Mouse (Mus musculus) small intestine, adult 2 months (tissue): ENCODE results near the gene Tor1b. TPM values are rescaled to one million over a fixed set of nuclear protein-coding genes. Genes with fewer than 3 reads are reported as not detected.
A peak's percentile ranks its signal among the peaks of the same experiment; 100 is the strongest.

Experiments
- H3K27ac ChIP-seq: fragments of 200-500 bp; 2 replicates; pipeline ENCODE4 v1.5.1; 2012; ENCODE audit warnings: low read depth, low read length, control low read depth, inconsistent platforms; ENCODE audit not compliant: insufficient read depth
- H3K27me3 ChIP-seq: fragments of 200-500 bp; 2 replicates; pipeline ENCODE4 v1.6.1; 2012; ENCODE audit warnings: mild to moderate bottlenecking, moderate library complexity, low read length, inconsistent platforms; ENCODE audit not compliant: control insufficient read depth, insufficient read depth
- H3K36me3 ChIP-seq: fragments of 200-500 bp; 2 replicates; pipeline ENCODE4 v1.6.1; 2012; ENCODE audit warnings: mild to moderate bottlenecking, low read length, control low read depth, inconsistent platforms; ENCODE audit not compliant: control insufficient read depth, insufficient read depth
- H3K4me1 ChIP-seq: fragments of 200-500 bp; 2 replicates; pipeline ENCODE4 v1.6.1; 2012; ENCODE audit warnings: low read length, inconsistent platforms, mixed read lengths; ENCODE audit not compliant: control insufficient read depth, insufficient read depth, insufficient read length
- H3K4me3 ChIP-seq: fragments of 200-500 bp; 2 replicates; pipeline ENCODE4 v1.5.1; 2012; ENCODE audit warnings: low read depth, mild to moderate bottlenecking, control low read depth, inconsistent platforms, low read length, moderate library complexity
- CTCF ChIP-seq: fragments of 200-500 bp; IDR thresholded peaks from 2 replicates; pipeline ENCODE4 v1.5.1; 2012; ENCODE audit warnings: low read depth, mild to moderate bottlenecking, control low read depth, inconsistent platforms, low read length, moderate library complexity, mixed read lengths; ENCODE audit not compliant: insufficient replicate concordance, insufficient read length; ENCODE audit errors: extremely low read depth
- POLR2A ChIP-seq: fragments of 200-500 bp; IDR thresholded peaks from 2 replicates; pipeline ENCODE4 v1.6.1; 2012; ENCODE audit warnings: low read depth, mild to moderate bottlenecking, control low read depth, inconsistent platforms, low read length, moderate library complexity
- WGBS: fragments of 180-500 bp; shearing (Covaris S2); methylation state at CpG from one replicate; pipeline ENCODE4 v1.1.7; 2018; 5-methylcytosine and 5-hydroxymethylcytosine counted together
- polyA plus RNA-seq: library from polyadenylated mRNA; depleted of rRNA; stranded (reverse); fragments of >200 nt; gene quantifications from 2 replicates; pipeline ENCODE4 v1.2.3, GENCODE M21; 2012; rRNA removed

The Tor1b gene
- polyA plus RNA-seq, 1 experiment: 8.0 TPM

GRCm38 (mm10) chr2:30990221-30990620 lies 37.5 kb downstream of the Tor1b start:
- peaks cover 3% of the 10 kb centered on the region; the same call in 1 of the 2 replicates for H3K4me1 ChIP-seq
- H3K27me3 ChIP-seq: no peaks in the 10 kb centered on the region
- no peak overlapping the region for H3K4me3 ChIP-seq
- TF ChIP-seq CTCF: no peak
- TF ChIP-seq POLR2A: no peak
- WGBS: 86% methylated on average over 9 of the region's 9 CpGs
- H3K36me3 ChIP-seq: no peaks in the 10 kb centered on the region
- H3K27ac ChIP-seq: no peak overlapping the region

GRCm38 (mm10) chr2:30994853-30995252 lies 42.1 kb downstream of the Tor1b start:
- TF ChIP-seq POLR2A (no peak), CTCF (no peak)
- H3K36me3 ChIP-seq: no peaks in the 10 kb centered on the region
- no peak overlapping the region for H3K4me3 ChIP-seq
- H3K27ac ChIP-seq: no peak overlapping the region
- H3K4me1 ChIP-seq: no peaks in the 10 kb centered on the region
- no peaks in the 10 kb centered on the region for H3K27me3 ChIP-seq
- WGBS: 90% methylated on average over 4 of the region's 4 CpGs

GRCm38 (mm10) chr2:30995432-30995996 lies 42.8 kb downstream of the Tor1b start:
- no peak overlapping the region for H3K27ac ChIP-seq
- no peaks in the 10 kb centered on the region for H3K27me3 ChIP-seq
- TF ChIP-seq POLR2A: no peak
- H3K4me3 ChIP-seq: peak overlapping the region; percentile 32
- no peaks in the 10 kb centered on the region; the same call in 1 of the 2 replicates for H3K36me3 ChIP-seq
- no peaks in the 10 kb centered on the region for H3K4me1 ChIP-seq
- WGBS: 76% methylated on average over 11 of the region's 11 CpGs

GRCm38 (mm10) chr2:30998443-30999260 lies 45.9 kb downstream of the Tor1b start:
- H3K36me3 ChIP-seq: peaks cover 3% of the 10 kb centered on the region; the same call in 1 of the 2 replicates
- H3K4me3 ChIP-seq: no peak overlapping the region
- TF ChIP-seq POLR2A: no peak
- no peak for TF ChIP-seq CTCF
- no peaks in the 10 kb centered on the region for H3K27me3 ChIP-seq
- no peak overlapping the region for H3K27ac ChIP-seq
- WGBS: 83% methylated on average over 8 of the region's 8 CpGs
- no peaks in the 10 kb centered on the region for H3K4me1 ChIP-seq

- Histone ChIP-seq H3K27ac (no peak overlapping the region), H3K4me1 (no peaks in the 10 kb centered on the region), H3K27me3 (no peaks in the 10 kb centered on the region), H3K36me3 (peaks cover 6% of the 10 kb centered on the region), H3K4me3 (no peak overlapping the region)
- no peak for TF ChIP-seq POLR2A
- TF ChIP-seq CTCF: no peak
- WGBS: 93% methylated on average over 10 of the region's 10 CpGs
Observed at GRCm38 (mm10) chr2:31002857-31003256, 50.1 kb downstream of the Tor1b start.

- H3K27me3 ChIP-seq: no peaks in the 10 kb centered on the region
- no peaks in the 10 kb centered on the region for H3K4me1 ChIP-seq
- H3K27ac ChIP-seq: no peak overlapping the region
- TF ChIP-seq CTCF (no peak), POLR2A (no peak)
- WGBS: 80% methylated on average over 2 of the region's 2 CpGs
- peaks cover 8% of the 10 kb centered on the region for H3K36me3 ChIP-seq
- no peak overlapping the region for H3K4me3 ChIP-seq
Observed at GRCm38 (mm10) chr2:31005453-31005852, 52.7 kb downstream of the Tor1b start.

- 75% methylated on average over 5 of the region's 5 CpGs for WGBS
- H3K36me3 ChIP-seq: peaks cover 8% of the 10 kb centered on the region
- H3K4me1 ChIP-seq: no peaks in the 10 kb centered on the region
- TF ChIP-seq POLR2A: no peak
- no peak for TF ChIP-seq CTCF
- no peaks in the 10 kb centered on the region for H3K27me3 ChIP-seq
- H3K4me3 ChIP-seq: no peak overlapping the region
- no peak overlapping the region for H3K27ac ChIP-seq
Observed at GRCm38 (mm10) chr2:31006434-31006833, 53.7 kb downstream of the Tor1b start.

- Histone ChIP-seq H3K4me3 (no peak overlapping the region), H3K27me3 (no peaks in the 10 kb centered on the region), H3K4me1 (no peaks in the 10 kb centered on the region), H3K27ac (no peak overlapping the region), H3K36me3 (peaks cover 5% of the 10 kb centered on the region)
- WGBS: 87% methylated on average over 5 of the region's 5 CpGs
- TF ChIP-seq CTCF (no peak), POLR2A (no peak)
Observed at GRCm38 (mm10) chr2:31007208-31007607, 54.4 kb downstream of the Tor1b start.

Other genes starting within 250 kb of the Tor1b start
- gene 1700001O22Rik, start 149.3 kb upstream of the Tor1b start, polyA plus RNA-seq: 0.71 and 1.9 TPM in 2 replicates
- 14.3 and 23.8 TPM in 2 replicates for gene Ntmt1, start 145.1 kb upstream of the Tor1b start, polyA plus RNA-seq
- 23.5 and 31.7 TPM in 2 replicates for gene Asb6, start 122.6 kb upstream of the Tor1b start, polyA plus RNA-seq
- gene Prrx2, start 118.0 kb upstream of the Tor1b start, polyA plus RNA-seq: 1.8 and 2.6 TPM in 2 replicates
- gene Ptges, start 23.1 kb upstream of the Tor1b start, polyA plus RNA-seq: 5.9 and 10.9 TPM in 2 replicates
- gene Tor1a, start 15.0 kb downstream of the Tor1b start, polyA plus RNA-seq: 38.8 and 78.6 TPM in 2 replicates
- gene BC005624, start 29.2 kb downstream of the Tor1b start, polyA plus RNA-seq: 5.3 and 9.0 TPM in 2 replicates
- 5.1 TPM in 2 replicates for gene Usp20, start 29.3 kb downstream of the Tor1b start, polyA plus RNA-seq
- gene Fnbp1, start 189.0 kb downstream of the Tor1b start, polyA plus RNA-seq: 20.3 and 28.6 TPM in 2 replicates
- gene Gpr107, start 199.4 kb downstream of the Tor1b start, polyA plus RNA-seq: 14.8 and 30.5 TPM in 2 replicates